Mouse (Mus musculus): ENCODE measurements around the gene Kcna2. TPM values are rescaled to one million over a fixed set of nuclear protein-coding genes. Genes with fewer than 3 reads are reported as not detected.

The Kcna2 gene
- total and polyA plus RNA-seq, 2 experiments from 2014 or later: 2.1 to 17.2 TPM

GRCm38 (mm10) chr3:107112498-107112897, 11.6 kb downstream of the Kcna2 start:
- DNase-seq (ENCODE audit: low spot score): no peak
- TF ChIP-seq CTCF (IDR thresholded peaks at IDR 0.05; ENCODE audit: low read depth): no peak
- Histone ChIP-seq H3K27me3 (ENCODE audit: insufficient read depth, low read length) (no peaks in the 10 kb centered on the region), H3K4me2 (ENCODE audit: low read depth, low read length) (no peak overlapping the region), H3K9me3 (ENCODE audit: low read length) (no peaks in the 10 kb centered on the region), H3K4me1 (ENCODE audit: insufficient read depth, low read length) (peaks cover 18% of the 10 kb centered on the region), H3K4me3 (ENCODE audit: low read length) (no peak overlapping the region), H3K9ac (replicated peaks; ENCODE audit: low read length) (no peak overlapping the region), H3K27ac (peak overlapping the region; percentile 86; the same call in 1 of the 2 replicates), H3K36me3 (ENCODE audit: insufficient read depth, low read length) (no peaks in the 10 kb centered on the region)
- no peak for ATAC-seq
- 59% methylated on average over 4 of the region's 4 CpGs for WGBS

GRCm38 (mm10) chr3:107112932-107113659, 12.2 kb downstream of the Kcna2 start:
- no peak overlapping the region; the same call in 1 of the 2 replicates for H3K9ac ChIP-seq (replicated peaks; ENCODE audit: low read length)
- peak overlapping the region; percentile 86 for H3K27ac ChIP-seq
- peaks cover 18% of the 10 kb centered on the region for H3K4me1 ChIP-seq (ENCODE audit: insufficient read depth, low read length)
- no peaks in the 10 kb centered on the region for H3K36me3 ChIP-seq (ENCODE audit: insufficient read depth, low read length)
- 44% methylated on average over 10 of the region's 10 CpGs for WGBS
- H3K9me3 ChIP-seq (ENCODE audit: low read length): no peaks in the 10 kb centered on the region
- peak; percentile 10 for DNase-seq (ENCODE audit: low spot score)
- H3K4me3 ChIP-seq (ENCODE audit: low read length): no peak overlapping the region
- no peak for TF ChIP-seq CTCF (IDR thresholded peaks at IDR 0.05; ENCODE audit: low read depth)
- no peaks in the 10 kb centered on the region for H3K27me3 ChIP-seq (ENCODE audit: insufficient read depth, low read length)
- H3K4me2 ChIP-seq (ENCODE audit: low read depth, low read length): 0 out of 2 replicates have a peak overlapping the region, but pooled peaks have one; percentile 45
- peak; percentile 48 for ATAC-seq

GRCm38 (mm10) chr3:107113771-107114737, 13.1 kb downstream of the Kcna2 start:
- peak overlapping the region; percentile 15; the same call in 1 of the 2 replicates for H3K4me3 ChIP-seq (ENCODE audit: low read length)
- 11% methylated on average over 14 of the region's 14 CpGs for WGBS
- H3K27me3 ChIP-seq (ENCODE audit: insufficient read depth, low read length): no peaks in the 10 kb centered on the region
- peaks cover 18% of the 10 kb centered on the region for H3K4me1 ChIP-seq (ENCODE audit: insufficient read depth, low read length)
- TF ChIP-seq CTCF (IDR thresholded peaks at IDR 0.05; ENCODE audit: low read depth): no peak
- no peaks in the 10 kb centered on the region for H3K36me3 ChIP-seq (ENCODE audit: insufficient read depth, low read length)
- peak; percentile 92 for ATAC-seq
- no peak overlapping the region; the same call in 1 of the 2 replicates for H3K9ac ChIP-seq (replicated peaks; ENCODE audit: low read length)
- H3K9me3 ChIP-seq (ENCODE audit: low read length): no peaks in the 10 kb centered on the region
- peak overlapping the region; percentile 45 for H3K4me2 ChIP-seq (ENCODE audit: low read depth, low read length)
- DNase-seq (ENCODE audit: low spot score): peak; percentile 83
- H3K27ac ChIP-seq: peak overlapping the region; percentile 86

DNA sequence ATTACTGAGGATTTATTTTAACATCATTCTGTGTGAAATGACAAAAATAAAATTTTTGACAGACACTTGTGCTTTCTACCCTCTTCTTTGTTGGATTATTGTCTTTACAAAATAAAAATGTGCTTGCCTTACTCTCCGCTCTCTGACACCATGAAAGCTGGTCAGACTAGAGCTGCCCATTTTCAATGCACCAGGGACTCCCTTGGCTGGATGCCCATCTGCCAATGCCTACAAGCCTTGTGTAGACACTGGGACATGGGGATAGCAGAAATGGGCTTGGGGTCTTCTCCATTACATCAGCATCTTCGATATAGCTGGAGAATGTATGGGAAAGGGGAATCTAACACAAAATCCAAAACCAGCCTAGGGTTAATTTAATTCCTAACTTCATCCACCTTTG, 14.0 kb downstream of the Kcna2 start:
- Histone ChIP-seq H3K27me3 (ENCODE audit: insufficient read depth, low read length) (no peaks in the 10 kb centered on the region), H3K4me1 (ENCODE audit: insufficient read depth, low read length) (peaks cover 18% of the 10 kb centered on the region), H3K4me2 (ENCODE audit: low read depth, low read length) (no peak overlapping the region), H3K4me3 (ENCODE audit: low read length) (no peak overlapping the region), H3K36me3 (ENCODE audit: insufficient read depth, low read length) (no peaks in the 10 kb centered on the region), H3K9ac (replicated peaks; ENCODE audit: low read length) (no peak overlapping the region), H3K9me3 (ENCODE audit: low read length) (no peaks in the 10 kb centered on the region), H3K27ac (no peak overlapping the region)
- no peak for ATAC-seq
- peak; percentile 52 for DNase-seq (ENCODE audit: low spot score)
- 70% methylated on average over 2 of the region's 2 CpGs for WGBS
- TF ChIP-seq CTCF (IDR thresholded peaks at IDR 0.05; ENCODE audit: low read depth): no peak

GRCm38 (mm10) chr3:107115746-107116145, 14.8 kb downstream of the Kcna2 start:
- ATAC-seq (no peak), DNase-seq (ENCODE audit: low spot score) (no peak)
- Histone ChIP-seq H3K4me1 (ENCODE audit: insufficient read depth, low read length) (peaks cover 18% of the 10 kb centered on the region), H3K27me3 (ENCODE audit: insufficient read depth, low read length) (no peaks in the 10 kb centered on the region), H3K27ac (no peak overlapping the region), H3K4me2 (ENCODE audit: low read depth, low read length) (no peak overlapping the region), H3K36me3 (ENCODE audit: insufficient read depth, low read length) (no peaks in the 10 kb centered on the region), H3K9me3 (ENCODE audit: low read length) (no peaks in the 10 kb centered on the region), H3K4me3 (ENCODE audit: low read length) (no peak overlapping the region), H3K9ac (replicated peaks; ENCODE audit: low read length) (no peak overlapping the region)
- no peak for TF ChIP-seq CTCF (IDR thresholded peaks at IDR 0.05; ENCODE audit: low read depth)
- WGBS: 75% methylated on average over 2 of the region's 2 CpGs

DNA sequence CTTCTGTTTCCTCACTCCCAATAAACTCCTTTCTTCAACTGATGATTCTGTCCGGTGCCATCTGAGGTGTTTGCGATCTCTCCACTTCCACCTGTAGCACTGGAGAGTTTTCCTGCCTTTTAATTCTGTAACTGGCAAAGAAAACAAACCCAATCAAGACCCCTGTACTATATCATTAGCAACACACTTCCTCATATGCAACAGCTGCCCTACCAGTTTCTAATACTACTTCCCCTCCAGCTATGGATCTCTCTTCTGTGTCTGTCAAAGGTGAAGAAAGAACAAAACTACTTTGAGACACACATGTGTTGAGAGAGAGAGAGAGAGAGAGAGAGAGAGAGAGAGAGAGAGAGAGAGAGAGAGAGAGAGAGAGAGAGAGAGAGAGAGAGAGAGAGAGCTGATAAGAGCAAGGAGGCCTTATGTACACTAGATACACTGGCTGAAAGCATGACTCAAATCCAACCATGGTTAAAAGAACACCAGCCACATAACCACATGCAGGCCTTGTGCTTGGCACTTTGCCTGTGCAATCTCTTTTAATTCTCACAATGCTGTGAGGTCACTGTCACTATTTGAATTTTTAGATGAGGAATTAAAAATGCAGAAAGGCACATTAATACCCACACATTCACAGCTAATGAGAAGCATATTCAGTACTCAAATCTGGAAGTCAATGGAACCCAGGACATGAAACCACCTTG, 19.1 kb downstream of the Kcna2 start:
- Histone ChIP-seq H3K9me3 (ENCODE audit: low read length) (no peaks in the 10 kb centered on the region), H3K9ac (replicated peaks; ENCODE audit: low read length) (no peak overlapping the region)
- TF ChIP-seq CTCF (IDR thresholded peaks at IDR 0.05; ENCODE audit: low read depth): no peak

More for the DNA sequence above, 19.1 kb downstream of the Kcna2 start:
- no peak overlapping the region for H3K4me2 ChIP-seq (ENCODE audit: low read depth, low read length)
- WGBS: 94% methylated on average over 2 of the region's 2 CpGs
- no peak for ATAC-seq
- no peak for DNase-seq (ENCODE audit: low spot score)
- H3K36me3 ChIP-seq (ENCODE audit: insufficient read depth, low read length): no peaks in the 10 kb centered on the region
- H3K4me3 ChIP-seq (ENCODE audit: low read length): no peak overlapping the region
- no peak overlapping the region for H3K27ac ChIP-seq
- H3K27me3 ChIP-seq (ENCODE audit: insufficient read depth, low read length): no peaks in the 10 kb centered on the region
- no peaks in the 10 kb centered on the region for H3K4me1 ChIP-seq (ENCODE audit: insufficient read depth, low read length)

Measured in hindbrain, postnatal 0 days (tissue).